Mouse (Mus musculus) spleen, adult 2 months (tissue): ENCODE measurements around the gene Spata16.

ENCODE experiments used
- CTCF ChIP-seq: fragments of 200-500 bp; IDR thresholded peaks from 2 replicates; pipeline ENCODE4 v1.5.1; 2011; ENCODE audit warnings: mild to moderate bottlenecking, inconsistent platforms; ENCODE audit not compliant: insufficient read depth, insufficient read length, insufficient replicate concordance; ENCODE audit errors: extremely low read depth
- POLR2A ChIP-seq: fragments of 200-500 bp; IDR thresholded peaks from 2 replicates; pipeline ENCODE4 v1.6.1; 2011; ENCODE audit warnings: low read depth, low read length, inconsistent platforms

DNA sequence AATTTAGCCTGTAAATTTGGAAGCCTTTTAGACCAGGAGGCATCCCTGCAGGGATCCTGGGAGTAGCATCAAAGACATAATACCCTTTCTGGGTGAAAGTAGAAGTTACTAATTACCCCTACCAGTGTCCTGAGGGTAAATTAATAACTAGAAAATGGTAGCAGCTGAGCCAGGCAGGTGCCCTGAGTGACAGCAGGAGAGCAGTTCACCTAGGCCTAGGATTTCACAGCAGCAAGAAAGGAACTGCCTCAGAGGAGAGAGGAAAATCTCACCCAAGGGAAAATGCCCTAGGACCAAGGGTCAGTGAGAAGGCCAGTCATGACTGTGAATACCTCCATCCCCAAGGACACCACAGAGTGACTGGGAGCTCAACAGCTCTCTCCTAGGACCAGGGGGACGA is 333.9 kb downstream of the Spata16 start:
- no peak for TF ChIP-seq CTCF
- no peak for TF ChIP-seq POLR2A
